Mouse (Mus musculus) layer of hippocampus, postnatal 36 days (tissue): Measurements from ENCODE around the gene Ninl. TPM values are rescaled to one million over a fixed set of nuclear protein-coding genes. Genes with fewer than 3 reads are reported as not detected.

ENCODE experiments used
- DNase-seq, 2 experiments: peaks; one replicate each; pipeline ENCODE4 v3.0.0; 2022
- total RNA-seq, 2 experiments: library from RNA; stranded (reverse); gene quantifications; 2 replicates each; pipeline ENCODE4 v1.2.3; 2021

Ninl gene
- total RNA-seq = 1 to 10 TPM; 3.8 to 5.5 TPM

DNA sequence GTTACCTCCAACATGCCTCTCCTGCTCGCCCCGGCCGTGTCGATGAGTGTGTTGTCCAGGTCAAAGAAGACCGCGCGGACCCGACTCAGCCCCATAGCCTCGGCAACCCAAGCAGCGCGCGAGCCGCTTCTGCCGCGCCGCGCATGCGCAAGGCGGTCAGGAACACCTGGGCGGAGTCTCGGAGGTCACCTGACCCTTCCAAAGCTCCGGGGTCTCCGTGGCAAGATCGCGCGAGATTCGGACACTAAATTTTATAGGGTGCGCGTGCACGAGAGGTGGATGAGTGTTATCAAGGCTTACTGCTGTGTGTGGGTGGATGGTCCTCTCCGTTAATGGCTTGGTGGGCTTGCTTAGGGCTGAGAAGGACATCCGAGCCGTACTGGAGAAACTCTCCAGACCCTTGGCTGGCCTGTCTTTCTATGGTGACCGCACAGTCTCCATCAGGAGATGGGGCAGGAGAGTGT is at the start of gene Ninl, which contains the start of gene Nanp:
Ninl (minus strand) TSS at position 151 of the 464 bp plus-strand sequence.
Nanp (minus strand) TSS at position 167 of the 464 bp plus-strand sequence.
- peak; percentile 90 to 91 for DNase-seq

DNA sequence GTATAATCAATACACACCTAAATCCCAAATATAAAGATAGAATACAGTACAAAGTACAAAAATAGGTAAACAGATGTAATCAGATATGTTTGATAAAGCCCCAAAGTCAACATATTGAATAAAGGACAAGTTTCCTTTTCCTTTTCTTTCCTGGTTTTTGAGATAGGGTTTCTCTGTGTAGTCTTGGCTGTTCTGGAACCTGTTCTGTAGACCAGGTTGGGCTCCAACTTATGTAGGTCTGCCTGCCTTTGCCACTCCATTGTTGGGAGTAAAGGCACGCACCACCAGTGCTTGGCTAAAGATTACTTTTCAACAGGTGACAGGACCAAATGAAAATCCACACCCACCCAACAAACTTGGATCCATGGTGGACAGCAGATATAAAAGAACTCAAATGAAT is 17.5 kb upstream of the Ninl start:
- DNase-seq = no peak

DNA sequence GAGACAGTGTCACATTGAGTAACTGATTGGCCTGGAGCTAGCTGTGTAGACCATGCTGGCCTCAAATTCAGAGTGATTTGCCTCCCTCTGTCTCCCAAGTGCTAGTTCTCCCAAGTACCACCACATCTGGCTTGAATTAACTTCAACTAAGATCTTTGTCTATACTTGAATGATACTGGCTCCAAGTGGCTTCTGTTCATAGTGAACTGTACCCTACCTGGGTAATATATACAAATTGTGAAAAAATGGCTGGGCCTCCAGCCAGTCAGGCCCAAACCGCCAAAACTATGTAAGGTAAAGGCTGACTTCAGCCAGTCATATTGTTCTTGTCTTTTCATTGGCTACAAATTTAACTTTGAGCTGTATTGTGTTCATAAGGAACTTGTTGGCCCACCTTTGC is 1.2 kb upstream of the Ninl start:
- DNase-seq = no peak

DNA sequence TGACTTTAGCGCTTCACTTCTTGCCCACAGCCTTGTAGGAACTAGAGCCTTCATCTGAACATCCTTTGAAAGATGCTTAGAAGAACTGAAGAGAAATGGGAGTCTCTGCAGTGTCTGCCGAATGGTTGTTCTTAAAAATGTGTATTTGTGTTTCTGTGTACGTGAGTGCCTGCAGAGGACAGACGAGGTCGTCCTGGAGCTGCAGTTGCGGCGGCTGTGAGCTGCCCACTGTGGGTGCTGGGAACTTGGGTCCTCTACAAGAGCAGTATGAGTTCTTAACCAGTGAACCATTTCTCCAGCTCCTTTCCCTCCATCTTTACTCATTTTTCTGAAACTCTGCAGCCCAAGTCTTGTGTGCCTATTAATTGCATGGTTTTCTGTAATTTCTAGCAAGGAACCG is 544 bp upstream of the Ninl start:
- no peak for DNase-seq

DNA sequence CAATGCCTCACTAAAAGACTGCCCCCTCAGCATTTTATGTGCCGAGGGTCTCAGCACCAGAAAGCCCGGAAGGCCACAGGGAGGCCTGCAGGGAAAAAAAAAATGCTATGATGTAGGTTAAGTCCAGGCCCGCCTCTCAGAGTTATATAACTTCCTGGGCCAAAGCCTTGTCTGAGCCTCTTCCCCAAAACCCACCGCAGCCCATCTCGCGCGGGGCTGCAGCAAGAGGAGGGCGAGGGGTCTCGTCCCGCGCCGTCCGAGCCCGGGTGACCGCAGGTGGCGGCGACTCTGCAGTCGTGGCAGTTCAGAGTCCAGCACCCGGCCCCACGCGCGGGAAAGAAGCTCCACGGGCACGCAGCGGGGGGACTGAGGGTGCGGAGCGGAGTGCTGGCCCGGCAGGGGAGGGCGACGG is 365 bp downstream of the Ninl start:
- no peak for DNase-seq

DNA sequence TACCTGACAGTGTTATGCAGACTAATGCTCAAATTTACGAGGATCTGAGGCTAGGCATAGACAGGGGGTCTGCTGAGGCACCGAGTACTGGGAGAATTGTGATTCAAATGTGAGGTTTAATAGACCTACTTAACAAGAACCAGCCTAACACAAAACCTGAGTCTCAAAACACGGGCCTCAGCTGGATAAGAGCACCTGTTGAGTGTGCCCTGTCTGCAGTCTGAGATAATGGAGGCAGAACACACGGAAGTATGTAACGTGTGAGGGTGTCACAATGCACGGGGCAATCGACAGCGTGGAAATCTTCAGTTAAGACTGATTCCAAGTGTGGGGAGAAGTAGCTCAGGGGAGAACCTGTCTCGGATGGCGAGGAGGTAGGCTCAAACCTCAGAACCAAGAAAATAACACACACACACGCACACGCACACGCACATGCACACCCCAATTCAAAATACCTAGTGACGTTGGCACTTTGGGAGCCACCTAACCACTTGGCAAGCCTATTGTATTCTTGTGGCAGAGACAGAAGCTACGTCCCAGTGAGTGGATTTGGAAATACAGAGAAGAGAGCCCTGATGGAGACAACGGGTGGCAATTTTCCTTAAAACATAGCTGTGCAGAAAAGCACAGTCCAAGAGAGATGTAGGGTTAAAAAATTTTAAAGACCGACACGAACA is 1.2 kb downstream of the Ninl start:
- DNase-seq = no peak

DNA sequence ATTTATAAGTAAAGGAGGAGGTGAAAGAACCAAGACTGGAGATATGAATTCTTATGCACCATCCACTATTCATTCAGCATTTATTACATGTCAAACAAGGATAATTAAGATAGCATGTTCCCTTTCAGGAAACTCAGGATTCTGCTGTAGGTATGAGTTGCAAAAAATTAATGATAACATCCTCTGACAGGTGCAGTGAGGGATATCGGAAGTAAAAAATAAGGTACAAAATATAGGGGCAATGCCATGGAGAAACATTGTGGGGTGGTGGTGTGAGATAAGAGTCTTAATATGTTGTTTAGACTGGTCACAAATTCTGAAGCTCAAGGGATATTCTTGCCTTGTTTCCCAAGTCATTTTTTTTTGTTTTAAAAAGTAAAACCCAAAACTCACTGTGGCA is 1.9 kb downstream of the Ninl start:
- DNase-seq = no peak

DNA sequence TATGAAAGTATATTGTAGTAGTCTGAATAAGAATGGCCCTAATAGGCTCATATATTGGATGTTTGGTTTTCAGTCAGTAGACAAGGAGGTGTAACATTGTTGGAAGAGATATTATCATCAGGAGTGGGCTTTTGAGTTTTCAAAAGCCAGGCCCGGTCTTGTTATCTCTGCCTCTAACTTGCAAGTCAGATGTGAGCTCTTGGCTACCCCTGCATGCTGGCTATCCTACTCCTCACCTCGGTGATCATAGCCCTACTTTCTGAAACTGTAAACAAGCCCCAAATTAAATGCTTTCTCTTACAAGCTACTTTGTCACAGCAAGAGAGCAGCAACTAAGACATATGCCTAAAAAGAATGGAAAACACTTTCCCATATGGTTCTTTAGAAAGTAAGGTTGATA is 2.5 kb downstream of the Ninl start:
- DNase-seq = no peak

DNA sequence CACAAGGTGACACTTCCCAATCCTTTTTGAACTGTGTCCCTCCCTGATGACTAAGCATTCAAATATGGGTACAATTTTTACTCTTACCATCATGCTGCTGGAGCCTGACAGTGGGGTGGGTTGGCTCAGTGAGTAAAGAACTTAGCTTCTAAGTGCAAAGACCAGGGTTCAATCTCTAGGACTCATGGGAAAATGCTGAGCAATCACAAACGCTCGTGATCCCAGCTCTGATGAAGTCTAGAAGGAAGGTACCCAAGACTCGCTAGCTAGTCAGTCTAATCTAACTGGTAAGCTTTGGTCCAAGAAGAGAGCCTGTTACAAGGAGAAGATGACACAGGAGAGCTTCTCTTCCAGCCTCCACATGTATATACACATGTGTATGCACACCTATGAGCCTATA is 4.7 kb downstream of the Ninl start:
- no peak for DNase-seq

DNA sequence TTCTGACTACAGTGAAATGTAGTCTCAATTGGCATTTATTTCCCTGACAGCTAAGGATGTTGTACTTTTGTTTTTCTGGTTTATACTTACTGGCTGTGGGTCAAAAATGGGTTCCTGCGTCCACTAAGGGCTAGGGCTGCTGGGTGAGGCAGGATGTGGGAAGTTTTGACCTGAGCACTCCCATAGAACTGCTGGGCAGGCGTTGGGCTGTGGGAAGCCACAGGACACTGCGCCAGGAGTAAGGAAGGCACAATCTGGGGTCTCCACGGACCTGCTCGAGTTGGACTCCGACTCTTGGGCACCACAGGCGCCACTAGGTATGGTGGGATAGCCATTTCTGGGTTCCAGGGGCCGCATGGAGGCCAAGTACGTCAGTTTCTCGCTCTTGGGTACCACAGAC is 18.0 kb downstream of the Ninl start:
- DNase-seq = no peak

DNA sequence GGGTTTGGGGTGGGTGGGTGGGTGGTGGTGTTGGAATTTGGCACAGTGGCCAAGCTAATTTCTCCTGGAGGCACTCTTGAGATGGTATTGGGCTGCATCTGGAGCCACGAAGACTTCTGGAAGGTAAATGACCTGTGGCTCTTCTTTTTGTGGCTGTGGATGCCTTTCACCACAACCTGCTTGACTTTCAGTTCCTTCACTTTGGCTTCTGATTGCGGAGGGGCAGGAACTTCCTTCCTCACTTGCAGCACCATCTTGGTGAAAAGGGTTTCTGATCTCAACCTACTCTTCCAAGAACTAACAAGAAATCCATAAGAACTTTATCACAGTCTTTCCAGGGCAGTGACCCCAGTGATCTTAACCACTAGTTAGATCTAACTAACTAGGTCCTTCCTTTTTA is 23.9 kb downstream of the Ninl start:
- DNase-seq = no peak

DNA sequence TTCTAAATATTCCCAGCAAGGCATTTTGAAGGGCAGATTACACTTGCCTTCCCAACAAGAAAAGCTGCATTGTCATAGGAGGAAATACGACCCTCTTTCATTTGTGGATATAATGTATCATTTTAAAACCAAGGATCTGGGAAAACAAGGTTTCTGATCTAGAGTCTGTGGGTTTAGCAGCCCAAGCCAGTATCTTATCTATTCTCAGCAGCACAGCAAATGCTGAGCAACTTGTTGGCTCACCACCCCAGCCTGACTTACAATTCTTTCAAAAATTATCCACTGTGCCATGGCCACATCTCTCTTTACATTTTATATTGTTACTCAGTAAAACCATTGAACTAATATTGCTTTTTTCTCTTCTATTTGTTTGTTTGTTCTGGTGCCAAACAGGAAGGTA is 27.9 kb downstream of the Ninl start:
- no peak for DNase-seq

DNA sequence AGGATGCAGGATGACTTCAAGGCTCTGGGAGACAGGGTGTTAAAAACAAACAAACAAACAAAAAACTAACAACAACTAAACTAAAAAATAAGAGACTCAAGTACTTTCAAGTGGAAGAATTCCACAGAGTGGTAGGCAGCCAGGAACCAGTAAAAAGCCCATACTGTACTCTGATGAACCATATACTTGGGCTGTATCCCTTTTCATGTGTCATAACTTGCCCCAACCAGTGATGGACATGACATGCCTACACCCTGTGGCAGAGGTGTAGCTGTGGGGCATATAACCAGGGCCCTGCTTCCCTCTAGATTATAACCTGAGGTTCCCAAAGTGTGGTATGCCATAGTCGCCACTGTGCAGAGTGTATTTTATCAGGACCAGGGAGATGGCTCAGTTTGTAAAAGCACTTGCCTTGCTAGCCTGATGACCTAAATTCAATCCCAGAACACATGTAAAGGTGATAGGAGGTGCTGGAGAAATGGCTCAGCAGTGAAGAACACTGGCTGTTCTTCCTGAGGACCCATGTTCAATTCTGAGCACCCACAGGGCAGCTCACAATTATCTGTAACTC is 29.6 kb downstream of the Ninl start:
- DNase-seq = no peak

DNA sequence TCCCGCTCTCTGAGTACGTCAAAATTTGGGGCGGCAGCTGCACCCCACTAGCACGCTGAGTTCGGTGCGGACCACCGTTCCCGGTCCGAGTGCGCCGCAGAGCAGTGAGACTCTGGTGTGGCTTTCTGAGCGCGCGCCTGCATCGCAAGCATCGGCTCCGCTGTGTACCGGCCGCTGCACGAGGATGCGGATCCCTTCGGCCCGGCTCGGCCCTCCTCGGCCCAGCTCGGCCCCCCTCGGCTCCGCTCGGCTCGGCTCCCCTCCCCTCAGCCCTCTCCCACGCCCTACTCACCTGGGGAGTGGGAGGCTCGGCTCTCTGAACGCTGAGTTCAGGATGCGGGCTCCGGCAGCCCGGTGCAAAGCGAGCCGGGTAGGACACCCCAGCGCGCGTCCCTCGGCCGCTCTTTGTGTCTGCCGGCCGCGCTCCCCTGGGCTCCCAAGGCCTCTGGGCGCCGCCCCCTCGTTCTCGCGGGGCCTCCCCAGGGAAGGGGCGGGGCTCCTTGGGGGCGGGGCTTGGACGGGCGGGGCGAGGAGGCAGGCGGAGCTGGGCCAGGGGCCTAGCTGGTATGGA is 30.2 kb downstream of the Ninl start:
- DNase-seq = peak; percentile 69 to 76

DNA sequence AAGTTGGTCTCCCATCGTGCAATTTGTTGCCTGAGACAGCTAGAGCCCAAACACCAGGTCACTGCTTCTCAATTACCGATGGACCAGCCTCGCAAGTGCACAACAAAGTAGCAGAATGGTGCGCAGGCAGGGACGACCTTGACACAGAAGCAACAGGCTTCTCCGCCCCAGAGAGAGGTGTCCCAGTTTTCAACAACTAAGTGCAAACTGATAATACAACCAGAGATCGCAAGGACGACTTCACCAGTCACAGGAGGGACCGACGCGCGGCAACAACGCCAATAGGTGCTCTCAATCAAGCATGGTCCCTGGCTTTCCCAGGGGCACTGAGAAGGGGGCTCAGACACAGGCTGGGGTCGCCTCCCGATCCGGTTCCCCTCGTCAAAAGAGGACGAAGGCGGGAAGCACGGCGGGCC is 30.7 kb downstream of the Ninl start:
- no peak for DNase-seq

DNA sequence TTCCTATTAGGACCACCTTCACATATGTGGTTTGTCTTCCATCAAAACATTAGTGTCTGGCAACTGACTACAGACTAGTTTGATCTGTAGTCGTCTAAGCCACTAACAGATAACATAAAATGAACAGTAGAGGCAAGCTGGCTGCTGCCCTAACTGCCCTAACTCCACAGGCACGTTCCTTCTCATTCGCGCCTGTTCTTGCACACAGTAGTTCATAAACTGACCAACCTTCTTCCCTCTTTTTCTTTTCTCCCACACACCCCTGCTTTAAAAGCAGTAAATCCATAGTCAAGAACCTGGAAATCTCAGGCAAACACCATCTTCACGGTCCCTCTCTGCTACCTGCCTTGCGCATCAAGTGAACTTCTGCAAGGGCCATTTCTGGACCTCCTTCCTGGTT is 31.2 kb downstream of the Ninl start:
- no peak for DNase-seq

DNA sequence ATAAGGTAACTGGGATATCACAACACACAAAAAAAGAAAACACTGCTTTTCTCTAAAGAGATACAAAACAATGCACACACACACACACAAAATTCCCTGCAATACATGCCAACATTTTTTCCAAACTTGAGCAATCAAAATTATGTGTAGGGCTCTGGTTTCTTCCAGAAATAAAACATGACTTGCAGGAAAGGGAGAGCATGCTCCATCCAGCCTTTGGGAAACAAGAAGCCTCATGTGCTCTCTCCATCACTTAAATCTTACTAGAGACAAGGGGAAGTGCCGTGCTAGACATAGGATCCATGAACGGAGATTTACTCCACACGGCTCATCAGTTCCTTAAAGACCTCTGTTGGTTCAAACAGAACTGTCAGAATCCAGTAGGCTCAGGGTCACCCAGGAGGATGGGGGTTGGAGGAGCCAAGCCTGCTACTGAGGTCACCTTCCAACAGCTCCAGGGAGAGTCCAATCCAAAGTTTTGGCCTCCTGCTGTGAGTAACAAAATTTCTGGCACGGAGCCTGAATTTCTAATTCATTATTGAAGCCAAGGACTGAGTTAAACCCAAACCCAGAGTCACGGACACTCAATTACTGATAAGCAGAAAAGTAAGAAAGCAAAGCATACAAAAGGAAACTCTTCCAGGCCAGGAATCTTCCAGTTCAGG is 32.8 kb downstream of the Ninl start:
- DNase-seq = no peak

DNA sequence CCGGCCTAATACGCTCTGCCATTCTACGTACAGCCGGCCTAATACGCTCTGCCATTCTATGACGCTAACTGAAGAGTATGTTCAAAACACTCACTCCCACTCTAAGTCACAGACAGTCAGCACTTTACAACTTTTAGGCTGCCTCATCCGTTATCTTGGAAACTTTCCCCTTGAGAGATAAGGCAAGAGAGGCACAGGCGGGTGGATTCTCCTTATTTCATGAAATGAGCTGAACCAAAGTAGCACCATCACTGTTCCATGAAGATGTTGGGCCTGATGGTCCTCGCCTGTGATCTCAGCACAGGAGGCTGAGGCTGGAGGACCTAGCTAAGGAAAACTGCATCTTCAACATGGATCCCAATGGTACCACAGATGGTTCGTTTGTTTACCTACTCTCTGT is 34.8 kb downstream of the Ninl start:
- DNase-seq = no peak

DNA sequence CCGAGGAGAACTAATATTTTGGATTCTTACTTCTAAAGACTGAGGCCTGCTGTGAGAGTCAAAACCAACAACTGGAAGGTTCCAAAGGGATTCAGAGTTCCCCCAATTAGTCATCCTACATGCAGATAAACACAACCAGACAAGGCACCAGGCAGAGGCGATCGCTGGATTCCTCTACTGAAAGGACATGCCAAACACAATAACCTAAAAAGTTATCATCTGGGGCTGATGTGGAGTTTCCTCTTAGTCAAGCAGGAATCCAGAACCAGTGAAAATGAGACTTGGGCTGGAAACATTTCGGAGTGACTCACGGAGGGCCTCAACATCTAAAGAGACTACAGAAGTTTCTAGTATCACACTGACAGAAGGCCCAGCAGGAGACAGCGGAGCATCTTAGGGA is 35.4 kb downstream of the Ninl start:
- DNase-seq = no peak

DNA sequence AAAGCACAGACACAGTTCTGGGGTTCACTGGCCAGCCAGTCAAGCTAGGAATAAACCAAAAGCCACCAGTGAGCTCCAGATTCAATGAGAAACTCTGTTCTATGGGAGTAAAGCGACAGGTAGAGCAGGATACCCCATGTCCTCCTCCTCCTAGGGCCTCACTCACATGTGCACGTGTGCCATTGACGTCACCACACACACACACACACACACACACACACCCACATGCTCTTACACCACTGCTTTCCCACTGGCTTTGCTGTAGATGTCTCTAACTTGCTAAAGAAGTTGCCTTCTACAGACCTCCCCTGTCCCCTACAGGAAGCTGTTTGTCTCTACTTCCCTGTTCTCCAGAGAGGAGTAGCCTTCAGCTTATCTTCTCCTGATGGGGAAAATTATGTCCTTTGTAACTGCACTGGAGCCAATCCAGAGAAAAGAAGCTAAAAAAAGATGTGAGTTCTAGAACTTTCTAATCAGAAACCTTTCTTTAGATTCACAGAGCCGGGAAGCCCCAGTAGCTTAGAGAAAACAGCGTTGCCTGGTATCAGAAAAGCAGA is 37.5 kb downstream of the Ninl start:
- DNase-seq = no peak

DNA sequence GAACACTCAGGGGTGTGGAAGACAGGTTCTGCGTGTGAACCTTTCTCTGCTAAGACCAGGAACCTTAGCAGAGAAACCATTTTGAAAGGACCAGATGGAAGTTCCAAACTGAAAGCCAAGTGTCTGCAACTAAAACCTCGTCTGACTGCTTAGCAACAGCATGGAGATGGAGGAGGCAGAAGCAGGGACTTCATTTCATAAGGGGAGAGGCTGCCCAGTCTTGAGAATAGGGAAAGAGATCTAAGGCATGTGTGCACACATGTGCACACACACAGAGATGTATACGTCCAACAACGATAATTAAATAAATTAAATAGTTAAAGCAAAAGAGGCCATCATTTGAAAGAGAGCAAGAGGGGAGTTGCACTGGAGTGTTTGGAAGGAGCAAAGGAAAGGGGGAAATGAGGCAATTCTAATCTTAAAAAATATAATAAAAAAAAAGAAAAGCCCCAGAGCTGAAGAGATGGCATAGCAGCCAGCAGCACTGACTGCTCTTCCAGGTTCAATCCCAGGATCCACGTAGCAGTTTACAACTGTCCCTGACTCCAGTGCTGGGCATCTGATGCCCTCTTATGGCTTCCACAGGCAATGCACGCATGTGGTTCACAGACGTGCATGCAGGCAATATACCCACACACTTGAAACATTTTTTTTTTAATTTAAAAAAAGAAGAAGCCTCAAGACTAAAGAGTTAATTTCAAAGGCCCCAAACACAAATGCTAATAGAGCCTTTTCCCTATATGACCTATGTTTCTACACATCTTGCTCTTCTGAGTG is 38.6 kb downstream of the Ninl start:
- peak in 1 of 2 experiments; percentile 47 for DNase-seq

DNA sequence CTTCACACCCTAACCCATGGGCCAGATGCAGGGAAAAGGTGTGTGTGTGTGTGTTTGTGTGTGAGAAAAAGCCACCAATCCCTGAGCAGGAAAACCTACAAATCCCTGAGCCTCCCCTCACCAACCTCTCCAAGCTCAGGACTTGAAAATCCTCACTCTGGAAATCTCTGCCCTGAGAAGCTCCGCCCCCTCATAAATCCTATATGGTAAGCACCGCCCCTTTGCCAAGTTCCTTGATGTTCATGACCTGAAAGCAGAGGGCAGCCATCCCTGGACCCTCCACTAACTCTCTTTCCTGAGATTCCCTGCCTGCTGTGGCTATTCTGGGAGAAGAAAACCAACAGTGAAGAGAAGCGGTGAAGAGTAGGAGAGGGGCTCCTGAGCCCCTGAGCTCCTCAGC is 40.2 kb downstream of the Ninl start:
- DNase-seq = no peak
